Mouse (Mus musculus): ENCODE measurements around the gene Pcx. TPM values are rescaled to one million over a fixed set of nuclear protein-coding genes. Genes with fewer than 3 reads are reported as not detected.
"Not testable (repeated sequence)": the region's sequence is repeated elsewhere in the genome, so short reads cannot be mapped to it uniquely, and the experiment has no call there.

Pcx gene
- polyA plus RNA-seq, 1 experiment from 2014 or later: 30.6 TPM

DNA sequence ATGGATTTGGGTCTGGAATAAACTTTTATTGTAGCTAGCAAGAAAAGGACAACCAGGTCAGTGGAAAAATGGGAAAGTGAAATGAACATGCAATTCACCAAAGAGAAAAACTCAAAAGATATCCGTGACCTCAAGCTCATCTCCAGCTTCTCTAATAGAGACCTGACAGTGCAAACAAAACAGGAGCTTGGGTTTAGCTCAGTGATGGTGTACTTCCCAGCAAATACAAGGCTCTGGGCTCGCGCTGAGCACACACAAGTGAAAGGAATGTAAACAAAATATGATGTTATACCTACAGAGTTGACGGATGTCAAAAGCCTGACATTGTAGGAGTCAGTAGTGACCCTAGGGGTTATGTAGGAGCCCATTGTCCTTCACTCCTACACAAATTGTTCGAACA, 69.0 kb downstream of the Pcx start:
- no peaks in the 10 kb centered on the region for H3K4me1 ChIP-seq (replicated peaks; ENCODE audit: control insufficient read depth, insufficient read depth, low read length)
- H3K4me3 ChIP-seq (replicated peaks; ENCODE audit: low read length): no peak overlapping the region
- H3K27ac ChIP-seq (ENCODE audit: low read length): no peak overlapping the region
- no peak overlapping the region for H3K9ac ChIP-seq (replicated peaks; ENCODE audit: low read depth, low read length)
- no peak overlapping the region for H3K4me2 ChIP-seq (ENCODE audit: low read length)
- no peaks in the 10 kb centered on the region for H3K9me3 ChIP-seq (ENCODE audit: control insufficient read depth, low read length)
- WGBS: 86% methylated on average over 5 of the region's 5 CpGs
- no peaks in the 10 kb centered on the region for H3K36me3 ChIP-seq (ENCODE audit: control insufficient read depth, insufficient read depth)
- no peak for ATAC-seq
- H3K27me3 ChIP-seq (replicated peaks; ENCODE audit: control insufficient read depth, insufficient read depth, low read length): no peaks in the 10 kb centered on the region

DNA sequence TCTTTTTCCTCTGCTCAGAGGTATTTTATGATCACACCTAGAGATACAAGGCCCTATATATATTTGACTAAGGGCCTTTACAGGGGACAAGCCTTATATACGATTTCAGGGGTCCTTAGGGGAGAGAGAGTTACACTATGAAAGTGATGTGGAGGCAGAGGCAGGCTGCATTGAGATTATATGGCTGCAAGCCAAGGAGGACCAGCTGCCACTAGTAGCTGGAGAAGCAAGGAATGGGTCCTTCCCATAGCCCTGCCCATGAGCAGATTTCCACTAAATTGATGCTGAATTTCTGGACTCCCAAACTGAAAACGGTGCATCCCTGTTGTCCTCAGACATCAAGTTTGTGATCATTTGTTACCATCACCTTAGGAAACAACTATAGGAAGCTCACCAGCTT, 73.6 kb downstream of the Pcx start:
- no peaks in the 10 kb centered on the region for H3K9me3 ChIP-seq (ENCODE audit: control insufficient read depth, low read length)
- H3K4me3 ChIP-seq (replicated peaks; ENCODE audit: low read length): no peak overlapping the region
- H3K36me3 ChIP-seq (ENCODE audit: control insufficient read depth, insufficient read depth): no peaks in the 10 kb centered on the region
- no peak overlapping the region for H3K27ac ChIP-seq (ENCODE audit: low read length)
- no peak overlapping the region for H3K9ac ChIP-seq (replicated peaks; ENCODE audit: low read depth, low read length)
- WGBS: 68% methylated on average over 2 of the region's 2 CpGs
- no peak overlapping the region for H3K4me2 ChIP-seq (ENCODE audit: low read length)
- H3K27me3 ChIP-seq (replicated peaks; ENCODE audit: control insufficient read depth, insufficient read depth, low read length): no peaks in the 10 kb centered on the region
- no peaks in the 10 kb centered on the region for H3K4me1 ChIP-seq (replicated peaks; ENCODE audit: control insufficient read depth, insufficient read depth, low read length)
- no peak for ATAC-seq

DNA sequence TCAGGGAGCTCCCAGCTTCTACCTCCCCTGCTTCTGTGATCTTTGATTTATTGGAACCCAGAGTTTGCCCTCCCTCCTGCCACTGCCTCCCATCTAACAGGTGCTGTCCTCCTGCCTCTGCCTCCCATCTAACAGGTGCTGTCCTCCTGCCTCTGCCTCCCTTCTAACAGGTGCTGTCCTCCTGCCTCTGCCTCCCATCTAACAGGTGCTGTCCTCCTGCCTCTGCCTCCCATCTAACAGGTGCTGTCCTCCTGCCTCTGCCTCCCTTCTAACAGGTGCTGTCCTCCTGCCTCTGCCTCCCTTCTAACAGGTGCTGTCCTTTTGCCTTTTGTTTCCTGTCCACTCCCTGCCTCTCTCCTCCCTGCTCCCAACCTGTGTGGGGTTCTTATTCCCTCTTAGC, 76.5 kb downstream of the Pcx start:
- not testable (repeated sequence) for H3K4me1 ChIP-seq (replicated peaks; ENCODE audit: control insufficient read depth, insufficient read depth, low read length); H3K4me3 ChIP-seq (replicated peaks; ENCODE audit: low read length); H3K27me3 ChIP-seq (replicated peaks; ENCODE audit: control insufficient read depth, insufficient read depth, low read length); H3K36me3 ChIP-seq (ENCODE audit: control insufficient read depth, insufficient read depth); ATAC-seq; H3K4me2 ChIP-seq (ENCODE audit: low read length); H3K27ac ChIP-seq (ENCODE audit: low read length); H3K9ac ChIP-seq (replicated peaks; ENCODE audit: low read depth, low read length); H3K9me3 ChIP-seq (ENCODE audit: control insufficient read depth, low read length)

DNA sequence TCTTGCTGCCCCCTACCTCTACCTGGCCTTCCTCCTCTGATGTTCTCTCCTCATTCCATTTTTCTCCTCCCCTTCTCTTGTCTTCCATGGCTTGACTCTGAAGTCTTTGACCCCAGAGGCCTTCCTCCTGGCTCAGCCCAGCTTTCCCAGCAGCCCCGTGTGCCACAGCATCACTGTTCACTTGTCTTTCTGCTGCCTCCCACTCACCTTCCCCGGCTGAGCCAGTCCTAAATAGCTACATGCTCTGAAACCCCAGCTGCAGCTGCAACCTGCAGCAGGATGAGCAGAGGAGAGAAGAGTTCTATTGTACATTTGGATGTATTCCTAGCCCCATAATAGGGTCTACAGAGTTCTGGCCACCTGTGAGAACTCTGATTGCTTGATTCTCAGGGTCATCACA, 77.2 kb downstream of the Pcx start:
- Histone ChIP-seq H3K27ac (ENCODE audit: low read length) (no peak overlapping the region), H3K4me1 (replicated peaks; ENCODE audit: control insufficient read depth, insufficient read depth, low read length) (no peaks in the 10 kb centered on the region), H3K9ac (replicated peaks; ENCODE audit: low read depth, low read length) (no peak overlapping the region), H3K27me3 (replicated peaks; ENCODE audit: control insufficient read depth, insufficient read depth, low read length) (no peaks in the 10 kb centered on the region), H3K36me3 (ENCODE audit: control insufficient read depth, insufficient read depth) (no peaks in the 10 kb centered on the region), H3K9me3 (ENCODE audit: control insufficient read depth, low read length) (no peaks in the 10 kb centered on the region), H3K4me3 (replicated peaks; ENCODE audit: low read length) (no peak overlapping the region), H3K4me2 (ENCODE audit: low read length) (no peak overlapping the region)
- no peak for ATAC-seq
- 61% methylated on average over 2 of the region's 2 CpGs for WGBS

DNA sequence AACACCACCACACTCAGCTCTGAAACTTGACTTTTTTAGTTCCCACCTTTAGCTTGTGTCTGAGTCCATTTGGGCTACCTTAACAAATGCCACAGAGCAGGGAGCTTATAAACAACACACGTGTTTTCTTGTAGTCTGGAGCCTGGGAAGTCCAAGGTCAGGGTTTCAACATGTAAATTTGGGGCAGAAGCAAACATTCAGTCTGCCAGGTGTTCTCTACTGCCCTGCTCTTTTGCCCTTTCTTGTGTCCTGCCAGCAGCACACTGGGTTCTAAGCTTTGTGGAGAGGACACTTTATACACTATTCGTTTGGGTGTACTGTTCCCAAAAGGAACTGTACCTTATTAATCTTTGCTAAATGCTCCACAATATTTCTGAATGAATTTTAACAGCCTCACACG, 78.2 kb downstream of the Pcx start:
- no peak for ATAC-seq
- H3K9ac ChIP-seq (replicated peaks; ENCODE audit: low read depth, low read length): no peak overlapping the region
- H3K27me3 ChIP-seq (replicated peaks; ENCODE audit: control insufficient read depth, insufficient read depth, low read length): no peaks in the 10 kb centered on the region
- 64% methylated on average over 3 of the region's 3 CpGs for WGBS
- H3K27ac ChIP-seq (ENCODE audit: low read length): no peak overlapping the region
- no peaks in the 10 kb centered on the region for H3K9me3 ChIP-seq (ENCODE audit: control insufficient read depth, low read length)
- H3K4me1 ChIP-seq (replicated peaks; ENCODE audit: control insufficient read depth, insufficient read depth, low read length): no peaks in the 10 kb centered on the region
- H3K4me3 ChIP-seq (replicated peaks; ENCODE audit: low read length): no peak overlapping the region
- no peak overlapping the region for H3K4me2 ChIP-seq (ENCODE audit: low read length)
- H3K36me3 ChIP-seq (ENCODE audit: control insufficient read depth, insufficient read depth): no peaks in the 10 kb centered on the region

DNA sequence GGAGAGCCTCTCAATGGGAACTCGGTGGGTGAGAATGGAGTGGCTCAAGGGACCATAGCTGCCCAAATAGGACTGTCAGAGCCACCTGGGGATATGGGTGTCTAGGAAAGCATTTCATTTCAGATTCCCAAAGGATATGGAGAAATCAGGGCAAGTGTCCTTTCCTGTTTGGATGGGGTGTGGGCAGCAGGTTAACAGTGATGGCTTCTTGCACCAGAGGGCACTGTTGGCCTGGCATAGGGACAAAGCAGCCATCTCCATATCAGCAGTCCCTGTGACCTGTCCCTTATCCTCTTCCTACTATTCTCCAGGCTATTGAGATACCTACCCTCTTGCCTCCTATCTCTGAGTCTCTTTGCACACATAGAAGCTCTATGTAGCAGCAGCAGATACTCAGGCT, 78.8 kb downstream of the Pcx start:
- H3K36me3 ChIP-seq (ENCODE audit: control insufficient read depth, insufficient read depth): no peaks in the 10 kb centered on the region
- ATAC-seq: no peak
- WGBS: 70% methylated on average over 1 of the region's 1 CpGs

DNA sequence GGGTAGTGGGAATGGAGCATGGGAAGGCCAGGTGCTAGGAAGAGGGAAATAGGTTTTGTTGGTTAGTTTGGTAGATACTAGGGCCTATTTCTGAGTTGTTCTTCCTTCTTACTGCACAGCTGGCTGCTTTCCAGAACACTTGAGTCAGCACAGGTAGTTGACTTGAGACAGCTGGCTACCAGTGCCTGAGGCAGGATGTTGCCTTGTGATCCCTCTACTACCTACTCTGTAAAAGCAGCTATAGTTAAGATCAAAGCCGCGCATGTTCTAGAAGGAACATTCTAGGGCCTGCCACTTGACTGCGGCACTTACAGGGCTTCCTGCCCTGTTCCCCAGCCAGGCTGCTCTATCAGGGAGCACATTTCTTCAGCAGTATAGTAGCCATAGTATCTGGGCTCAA, 79.8 kb downstream of the Pcx start:
- Histone ChIP-seq H3K9ac (replicated peaks; ENCODE audit: low read depth, low read length) (no peak overlapping the region), H3K9me3 (ENCODE audit: control insufficient read depth, low read length) (no peaks in the 10 kb centered on the region), H3K4me1 (replicated peaks; ENCODE audit: control insufficient read depth, insufficient read depth, low read length) (no peaks in the 10 kb centered on the region), H3K27ac (ENCODE audit: low read length) (no peak overlapping the region), H3K27me3 (replicated peaks; ENCODE audit: control insufficient read depth, insufficient read depth, low read length) (no peaks in the 10 kb centered on the region), H3K4me2 (ENCODE audit: low read length) (no peak overlapping the region), H3K36me3 (ENCODE audit: control insufficient read depth, insufficient read depth) (no peaks in the 10 kb centered on the region), H3K4me3 (replicated peaks; ENCODE audit: low read length) (no peak overlapping the region)
- 97% methylated on average over 3 of the region's 3 CpGs for WGBS
- ATAC-seq: no peak

More for the DNA sequence above, 78.8 kb downstream of the Pcx start:
- H3K9me3 ChIP-seq (ENCODE audit: control insufficient read depth, low read length): no peaks in the 10 kb centered on the region
- H3K9ac ChIP-seq (replicated peaks; ENCODE audit: low read depth, low read length): no peak overlapping the region
- no peaks in the 10 kb centered on the region for H3K27me3 ChIP-seq (replicated peaks; ENCODE audit: control insufficient read depth, insufficient read depth, low read length)
- H3K4me1 ChIP-seq (replicated peaks; ENCODE audit: control insufficient read depth, insufficient read depth, low read length): no peaks in the 10 kb centered on the region
- H3K4me3 ChIP-seq (replicated peaks; ENCODE audit: low read length): no peak overlapping the region
- no peak overlapping the region for H3K4me2 ChIP-seq (ENCODE audit: low read length)
- H3K27ac ChIP-seq (ENCODE audit: low read length): no peak overlapping the region

DNA sequence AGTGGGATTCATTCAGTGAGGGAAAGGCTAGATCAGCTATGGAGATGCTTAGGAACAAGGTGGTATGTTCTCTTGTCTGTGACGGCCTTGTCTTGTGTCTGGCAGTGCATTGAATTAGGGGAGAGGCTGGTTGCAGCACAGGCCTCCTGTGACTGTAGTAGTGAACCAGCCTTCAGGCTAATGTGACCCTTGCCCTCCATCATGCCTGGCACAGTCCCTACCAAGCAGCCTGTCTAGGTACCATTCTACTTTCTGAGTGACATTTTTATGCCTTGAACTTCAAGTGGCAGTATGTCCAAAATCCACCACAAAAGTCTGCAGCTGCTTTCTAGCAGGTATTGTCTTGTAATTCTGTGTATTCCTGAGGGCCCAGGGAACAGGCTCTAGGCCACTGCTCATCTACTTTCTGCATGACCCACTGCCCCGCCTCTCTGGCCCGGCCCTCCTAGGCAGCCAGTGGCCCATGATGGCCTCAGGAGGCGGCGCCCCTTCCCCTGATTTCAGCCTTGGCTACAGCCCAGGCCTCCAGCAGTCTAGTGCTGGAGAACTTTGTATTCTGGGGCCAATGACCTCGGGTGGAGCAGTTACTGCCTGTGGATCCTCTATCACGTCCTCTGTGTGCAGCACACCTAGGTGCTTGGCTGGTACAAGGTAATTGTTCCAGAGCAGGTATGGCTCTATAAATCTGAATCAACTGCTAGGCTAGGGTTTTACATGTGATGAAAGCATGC, 83.7 kb downstream of the Pcx start:
- Histone ChIP-seq H3K4me1 (replicated peaks; ENCODE audit: control insufficient read depth, insufficient read depth, low read length) (no peaks in the 10 kb centered on the region), H3K9ac (replicated peaks; ENCODE audit: low read depth, low read length) (no peak overlapping the region), H3K27ac (ENCODE audit: low read length) (no peak overlapping the region), H3K4me3 (replicated peaks; ENCODE audit: low read length) (no peak overlapping the region), H3K4me2 (ENCODE audit: low read length) (no peak overlapping the region), H3K36me3 (ENCODE audit: control insufficient read depth, insufficient read depth) (no peaks in the 10 kb centered on the region), H3K27me3 (replicated peaks; ENCODE audit: control insufficient read depth, insufficient read depth, low read length) (no peaks in the 10 kb centered on the region), H3K9me3 (ENCODE audit: control insufficient read depth, low read length) (no peaks in the 10 kb centered on the region)
- 55% methylated on average over 7 of the region's 7 CpGs for WGBS
- ATAC-seq: no peak

DNA sequence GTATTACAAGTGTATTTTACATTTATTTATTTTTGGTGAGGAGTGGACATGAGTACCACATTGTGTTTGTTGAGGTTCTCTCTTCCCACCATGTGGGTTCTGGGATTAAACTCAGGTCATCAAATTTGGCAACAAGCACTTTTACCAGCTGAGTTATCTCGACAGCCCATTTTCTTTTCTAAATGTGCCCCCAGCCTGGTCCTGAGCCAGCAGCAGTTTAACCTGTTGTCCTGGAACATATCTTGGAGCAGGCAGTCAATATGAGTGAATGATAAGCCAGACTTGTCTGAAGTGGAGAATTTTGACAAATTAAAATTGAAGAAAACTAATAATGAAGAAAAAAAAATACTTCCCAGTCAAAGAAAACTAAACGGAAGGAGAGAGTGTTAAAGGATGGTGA, 85.8 kb downstream of the Pcx start:
- Histone ChIP-seq H3K36me3 (ENCODE audit: control insufficient read depth, insufficient read depth) (no peaks in the 10 kb centered on the region), H3K27me3 (replicated peaks; ENCODE audit: control insufficient read depth, insufficient read depth, low read length) (no peaks in the 10 kb centered on the region), H3K9me3 (ENCODE audit: control insufficient read depth, low read length) (no peaks in the 10 kb centered on the region), H3K4me3 (replicated peaks; ENCODE audit: low read length) (no peak overlapping the region), H3K27ac (ENCODE audit: low read length) (no peak overlapping the region), H3K4me1 (replicated peaks; ENCODE audit: control insufficient read depth, insufficient read depth, low read length) (no peaks in the 10 kb centered on the region), H3K9ac (replicated peaks; ENCODE audit: low read depth, low read length) (no peak overlapping the region), H3K4me2 (ENCODE audit: low read length) (no peak overlapping the region)
- no peak for ATAC-seq
- 81% methylated on average over 2 of the region's 2 CpGs for WGBS

DNA sequence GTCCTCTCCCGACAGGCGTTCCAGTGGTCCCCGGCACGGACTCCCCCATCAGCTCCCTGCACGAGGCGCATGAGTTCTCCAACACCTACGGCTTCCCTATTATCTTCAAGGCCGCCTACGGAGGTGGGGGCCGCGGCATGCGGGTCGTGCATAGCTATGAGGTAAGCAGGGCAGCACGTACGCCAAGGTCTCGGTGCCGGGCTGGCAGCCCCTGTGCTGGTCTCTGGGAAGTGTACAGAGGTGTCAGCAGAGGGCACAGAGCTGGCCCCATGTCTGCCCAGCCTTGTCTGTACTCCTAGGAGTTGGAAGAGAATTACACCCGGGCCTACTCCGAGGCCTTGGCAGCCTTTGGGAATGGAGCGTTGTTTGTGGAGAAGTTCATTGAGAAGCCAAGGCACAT, 92.2 kb downstream of the Pcx start:
- Histone ChIP-seq H3K9ac (replicated peaks; ENCODE audit: low read depth, low read length) (no peak overlapping the region), H3K9me3 (ENCODE audit: control insufficient read depth, low read length) (no peaks in the 10 kb centered on the region), H3K4me1 (replicated peaks; ENCODE audit: control insufficient read depth, insufficient read depth, low read length) (no peaks in the 10 kb centered on the region), H3K27me3 (replicated peaks; ENCODE audit: control insufficient read depth, insufficient read depth, low read length) (no peaks in the 10 kb centered on the region), H3K27ac (ENCODE audit: low read length) (no peak overlapping the region), H3K36me3 (ENCODE audit: control insufficient read depth, insufficient read depth) (no peaks in the 10 kb centered on the region), H3K4me3 (replicated peaks; ENCODE audit: low read length) (no peak overlapping the region), H3K4me2 (ENCODE audit: low read length) (no peak overlapping the region)
- no peak for ATAC-seq
- 90% methylated on average over 20 of the region's 20 CpGs for WGBS

Data from forebrain, embryonic 16.5 days (tissue).